Mouse (Mus musculus): ENCODE results near the gene Fastkd2. TPM values are rescaled to one million over a fixed set of nuclear protein-coding genes. Genes with fewer than 3 reads are reported as not detected.

Gene Fastkd2
- polyA plus RNA-seq, 1 experiment from 2014 or later: 46.0 TPM

GRCm38 (mm10) chr1:63769167-63769566 is 38.8 kb downstream of the Fastkd2 start, which contains the start of gene 4933402D24Rik:
Gene 4933402D24Rik, minus strand, starts transcription at chr1:63769267.
- Histone ChIP-seq H3K4me2 (replicated peaks) (peak within 1 kb of the TSS; percentile 24; the same call in 1 of the 2 replicates), H3K27me3 (no peaks in the 10 kb centered on the region), H3K9me3 (replicated peaks) (no peaks in the 10 kb centered on the region), H3K4me3 (replicated peaks) (no peak within 1 kb of the TSS), H3K9ac (no peak within 1 kb of the TSS), H3K27ac (replicated peaks) (peak within 1 kb of the TSS; percentile 63), H3K36me3 (no peaks in the 10 kb centered on the region), H3K4me1 (peaks cover 21% of the 10 kb centered on the region)
- no peak for ATAC-seq (ENCODE audit: insufficient number of reproducible peaks, low FRiP score, low TSS enrichment, low read depth)
- WGBS: 60% methylated on average over 5 of the region's 5 CpGs

GRCm38 (mm10) chr1:63770309-63770708 is 39.9 kb downstream of the Fastkd2 start:
- no peak for ATAC-seq (ENCODE audit: insufficient number of reproducible peaks, low FRiP score, low TSS enrichment, low read depth)
- H3K9me3 ChIP-seq (replicated peaks): no peaks in the 10 kb centered on the region
- WGBS: 51% methylated on average over 7 of the region's 7 CpGs

DNA sequence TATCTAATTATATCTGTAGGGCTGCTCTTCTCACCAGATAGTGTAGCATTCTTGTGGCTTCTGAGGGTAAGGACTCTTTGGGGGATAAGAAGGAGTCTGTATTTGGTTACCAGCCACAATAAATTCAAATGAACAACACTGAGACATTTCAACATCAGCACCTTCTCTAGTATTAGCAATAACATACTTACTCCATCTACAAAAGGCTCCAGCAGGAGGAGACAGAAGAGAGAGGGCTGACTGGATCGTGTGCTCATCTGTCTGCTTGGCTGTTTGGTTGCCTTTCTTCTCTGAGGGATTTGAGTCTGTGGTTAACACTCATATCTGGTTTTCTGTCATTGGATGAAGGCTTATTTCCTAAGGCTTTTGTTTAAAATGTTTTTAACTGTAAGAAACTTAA is 46.0 kb downstream of the Fastkd2 start:
- 31% methylated on average over 1 of the region's 1 CpGs for WGBS
- Histone ChIP-seq H3K27ac (replicated peaks) (no peak overlapping the region), H3K9me3 (replicated peaks) (no peaks in the 10 kb centered on the region), H3K4me3 (replicated peaks) (no peak overlapping the region), H3K4me1 (no peaks in the 10 kb centered on the region), H3K36me3 (no peaks in the 10 kb centered on the region), H3K9ac (no peak overlapping the region), H3K27me3 (no peaks in the 10 kb centered on the region), H3K4me2 (replicated peaks) (no peak overlapping the region)
- ATAC-seq (ENCODE audit: insufficient number of reproducible peaks, low FRiP score, low TSS enrichment, low read depth): no peak

More at GRCm38 (mm10) chr1:63770309-63770708, 39.9 kb downstream of the Fastkd2 start:
- Histone ChIP-seq H3K9ac (no peak overlapping the region), H3K27ac (replicated peaks) (no peak overlapping the region), H3K27me3 (no peaks in the 10 kb centered on the region), H3K4me1 (peaks cover 21% of the 10 kb centered on the region), H3K36me3 (no peaks in the 10 kb centered on the region), H3K4me2 (replicated peaks) (no peak overlapping the region), H3K4me3 (replicated peaks) (no peak overlapping the region)

GRCm38 (mm10) chr1:63776902-63777630 is 46.7 kb downstream of the Fastkd2 start:
- peak; percentile 43; the same call in 1 of the 2 replicates for ATAC-seq (ENCODE audit: insufficient number of reproducible peaks, low FRiP score, low TSS enrichment, low read depth)
- Histone ChIP-seq H3K4me1 (no peaks in the 10 kb centered on the region), H3K4me3 (replicated peaks) (no peak overlapping the region), H3K9me3 (replicated peaks) (no peaks in the 10 kb centered on the region), H3K9ac (no peak overlapping the region), H3K27ac (replicated peaks) (no peak overlapping the region), H3K36me3 (no peaks in the 10 kb centered on the region), H3K4me2 (replicated peaks) (no peak overlapping the region), H3K27me3 (no peaks in the 10 kb centered on the region)
- 31% methylated on average over 4 of the region's 4 CpGs for WGBS

- Histone ChIP-seq H3K27me3 (no peaks in the 10 kb centered on the region), H3K4me1 (no peaks in the 10 kb centered on the region), H3K27ac (replicated peaks) (no peak overlapping the region), H3K4me3 (replicated peaks) (no peak overlapping the region), H3K9ac (no peak overlapping the region), H3K36me3 (no peaks in the 10 kb centered on the region), H3K4me2 (replicated peaks) (no peak overlapping the region), H3K9me3 (replicated peaks) (no peaks in the 10 kb centered on the region)
- ATAC-seq (ENCODE audit: insufficient number of reproducible peaks, low FRiP score, low TSS enrichment, low read depth): no peak
Measured at GRCm38 (mm10) chr1:63794326-63794725, 63.9 kb downstream of the Fastkd2 start.

Other genes with a start within 250 kb of the Fastkd2 start
- gene Gm39653, start 114.6 kb upstream of the Fastkd2 start, polyA plus RNA-seq (2015; fragmentation: Nextera tagmentation; extraction: Ambion mirVana): not detected in 2 replicates
- 0.07 TPM in 1 of 2 replicates, not detected in the other for gene Dytn, start 43.7 kb upstream of the Fastkd2 start, polyA plus RNA-seq (2015; fragmentation: Nextera tagmentation; extraction: Ambion mirVana)
- 1.9 and 3.3 TPM in 2 replicates for gene Mdh1b, start 296 bp upstream of the Fastkd2 start, polyA plus RNA-seq (2015; fragmentation: Nextera tagmentation; extraction: Ambion mirVana)
- gene 4933402D24Rik, start 38.7 kb downstream of the Fastkd2 start, polyA plus RNA-seq (2015; fragmentation: Nextera tagmentation; extraction: Ambion mirVana): 0.09 TPM in 2 replicates

All from embryonic facial prominence, embryonic 15.5 days (tissue).